Mouse (Mus musculus): ENCODE measurements around the gene Ubd. TPM values are rescaled to one million over a fixed set of nuclear protein-coding genes. Genes with fewer than 3 reads are reported as not detected.

Gene Ubd
- total RNA-seq, 2 experiments from 2014 or later, result not detected

Other genes starting within 250 kb of the Ubd start
- gene Ppp1r11, start 242.2 kb upstream of the Ubd start, total RNA-seq (2021), result 10 to 100 TPM; 89.7 to 90.6 TPM
- 10 to 100 TPM; 25.3 to 27.8 TPM for gene Znrd1, start 235.3 kb upstream of the Ubd start, total RNA-seq (2021)
- gene Znrd1as, start 235.3 kb upstream of the Ubd start, total RNA-seq (2021), result 1 to 10 TPM; 2.8 to 3.5 TPM
- under 1 TPM in 1 of 2 experiments, not detected in 1; 0.87 TPM for gene 2410137M14Rik, start 212.7 kb upstream of the Ubd start, total RNA-seq (2021)
- gene H2-M5, start 204.4 kb upstream of the Ubd start, total RNA-seq (2021), result 1 to 10 TPM; 3.6 to 3.9 TPM
- 10 to 100 TPM; 68.8 to 72.1 TPM for gene Zfp57, start 192.7 kb upstream of the Ubd start, total RNA-seq (2021)
- 10 to 100 TPM in 1 of 2 experiments, 1 to 10 TPM in 1; 3.7 to 11.2 TPM for gene Mog, start 170.5 kb upstream of the Ubd start, total RNA-seq (2021)
- gene Gabbr1, start 147.9 kb upstream of the Ubd start, total RNA-seq (2021), result 100 to 1,000 TPM; 579 to 604 TPM
- gene Olfr90, start 105.4 kb upstream of the Ubd start, total RNA-seq (2021), result not detected
- not detected for gene Olfr91, start 95.6 kb upstream of the Ubd start, total RNA-seq (2021)
- gene Olfr92, start 73.8 kb upstream of the Ubd start, total RNA-seq (2021), result not detected
- not detected for gene Olfr93, start 32.4 kb upstream of the Ubd start, total RNA-seq (2021)
- not detected for gene Olfr94, start 7.1 kb downstream of the Ubd start, total RNA-seq (2021)
- gene Olfr95, start 19.2 kb downstream of the Ubd start, total RNA-seq (2021), result not detected
- not detected for gene Olfr96, start 26.3 kb downstream of the Ubd start, total RNA-seq (2021)
- gene Olfr97, start 43.4 kb downstream of the Ubd start, total RNA-seq (2021), result not detected
- gene Olfr98, start 69.9 kb downstream of the Ubd start, total RNA-seq (2021), result not detected
- 1 to 10 TPM; 2.7 to 3.1 TPM for gene H2-M3, start 76.3 kb downstream of the Ubd start, total RNA-seq (2021)
- gene Olfr99, start 89.6 kb downstream of the Ubd start, total RNA-seq (2021), result not detected
- not detected for gene Olfr101, start 110.4 kb downstream of the Ubd start, total RNA-seq (2021)
- gene Olfr102, start 123.2 kb downstream of the Ubd start, total RNA-seq (2021), result not detected
- not detected for gene Olfr103, start 145.8 kb downstream of the Ubd start, total RNA-seq (2021)
- not detected for gene Olfr104-ps, start 165.7 kb downstream of the Ubd start, total RNA-seq (2021)
- not detected for gene Olfr105-ps, start 185.1 kb downstream of the Ubd start, total RNA-seq (2021)
- not detected for gene Olfr106-ps, start 196.5 kb downstream of the Ubd start, total RNA-seq (2021)
- gene Olfr107, start 205.3 kb downstream of the Ubd start, total RNA-seq (2021), result under 1 TPM in 1 of 2 experiments, not detected in 1; 0.11 TPM